Mouse (Mus musculus) lung, postnatal 25 days (tissue): ENCODE data around the gene Kdm4b.

Source experiments
- DNase-seq: peaks from one replicate; pipeline ENCODE4 v3.0.0; 2022; ENCODE audit warnings: low spot score

Kdm4b gene

DNA sequence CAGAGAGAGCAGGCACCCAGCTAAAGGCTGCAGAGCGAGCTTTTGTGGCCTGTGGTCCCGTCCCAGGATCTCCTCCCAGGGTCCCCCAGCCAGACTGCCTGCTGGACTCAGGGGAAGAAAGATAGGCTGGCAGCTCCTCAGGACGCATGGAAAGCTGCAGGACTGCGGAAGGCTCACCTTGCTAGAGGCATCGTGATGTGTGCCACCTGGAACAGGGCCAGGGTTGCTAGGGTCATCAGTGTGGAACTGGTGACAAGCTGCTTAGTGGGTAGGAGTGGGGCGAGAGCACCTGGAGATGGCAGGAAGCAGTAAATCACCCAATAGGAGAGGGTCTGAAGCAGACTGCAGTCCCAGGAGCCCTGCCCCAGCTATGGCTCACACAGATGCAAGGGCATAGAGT, 61.8 kb downstream of the Kdm4b start:
- DNase-seq = no peak

DNA sequence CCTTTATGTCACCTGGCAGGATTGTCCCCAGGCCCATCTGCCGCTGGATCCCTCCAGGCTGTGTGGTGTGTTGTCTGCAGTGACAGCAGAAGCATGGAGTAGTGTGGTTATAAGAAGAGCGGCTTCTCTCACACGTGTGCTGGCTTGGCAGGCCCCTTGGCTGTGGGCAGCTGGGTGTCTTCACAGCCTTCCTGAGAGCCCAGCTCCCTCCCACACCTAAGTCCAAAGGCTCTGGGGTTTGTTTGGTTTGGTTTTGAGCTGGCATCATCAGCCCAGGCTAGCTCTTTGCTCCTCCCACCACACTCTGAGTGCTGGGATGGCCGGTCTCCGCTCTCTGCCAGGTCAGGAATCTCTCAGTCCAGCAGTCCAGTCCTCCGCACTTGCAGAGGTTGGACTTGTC, 67.4 kb downstream of the Kdm4b start:
- no peak for DNase-seq

DNA sequence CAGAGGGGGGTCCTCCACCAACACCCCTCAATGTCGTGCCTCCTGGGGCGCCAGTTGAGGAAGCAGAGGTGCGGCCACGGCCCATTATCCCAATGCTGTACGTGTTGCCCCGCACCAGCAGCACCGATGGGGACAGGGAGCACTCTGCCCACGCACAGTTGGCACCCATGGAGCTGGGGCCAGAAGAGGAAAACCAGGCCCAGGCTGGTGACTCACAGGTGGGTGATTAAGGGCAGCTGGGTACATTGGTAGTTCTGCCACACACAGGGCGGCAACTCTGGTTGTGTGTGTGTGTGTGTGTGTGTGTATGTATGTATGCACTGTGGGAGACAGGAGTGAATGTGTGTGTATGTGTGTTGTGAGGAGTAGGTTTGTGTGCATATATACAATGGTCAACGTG, 68.0 kb downstream of the Kdm4b start:
- no peak for DNase-seq

GRCm38 (mm10) chr17:56396051-56396450, 70.2 kb downstream of the Kdm4b start:
- no peak for DNase-seq

DNA sequence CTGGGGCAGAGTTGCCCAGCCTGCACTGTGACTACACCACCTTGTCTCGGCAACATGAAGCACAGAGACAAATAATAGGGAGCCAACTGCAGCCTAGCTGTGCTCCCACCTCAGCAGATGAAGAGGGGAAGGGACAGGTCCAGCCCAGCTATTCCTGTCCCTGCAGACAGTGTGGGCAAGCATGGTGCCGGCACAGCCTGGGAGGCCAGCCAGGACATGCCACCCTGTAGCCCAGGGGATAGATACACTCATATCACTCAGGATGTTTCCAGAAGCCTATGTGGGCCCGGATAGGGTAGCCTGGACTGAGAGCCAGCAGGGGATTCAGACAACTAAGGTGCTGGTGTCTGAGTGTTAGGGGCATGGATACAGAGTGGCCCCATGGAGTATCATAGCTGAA, 74.4 kb downstream of the Kdm4b start:
- DNase-seq = no peak

DNA sequence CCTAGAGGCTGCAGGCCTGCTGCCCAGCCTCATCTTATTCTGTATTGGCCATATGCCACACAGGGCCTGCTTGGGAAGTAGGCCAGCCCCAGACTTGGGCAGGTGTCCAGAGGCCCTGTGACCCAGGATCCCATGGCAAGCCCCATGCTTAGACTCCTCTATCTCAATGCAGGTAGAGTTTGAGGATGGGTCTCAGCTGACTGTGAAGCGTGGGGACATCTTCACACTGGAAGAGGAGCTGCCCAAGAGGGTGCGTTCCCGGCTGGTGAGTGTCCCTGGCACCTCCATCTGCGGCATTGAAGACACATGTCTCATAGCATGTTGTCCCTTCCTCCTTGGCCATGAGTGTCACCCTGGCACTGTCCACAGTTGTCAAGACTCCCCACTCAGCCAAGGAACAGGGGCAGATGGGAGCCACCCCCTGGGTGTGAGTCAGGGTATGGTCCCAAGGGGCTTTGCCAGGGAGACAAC, 75.2 kb downstream of the Kdm4b start:
- DNase-seq = no peak

- DNase-seq = no peak
These were observed 79.5 kb downstream of the Kdm4b start for GRCm38 (mm10) chr17:56405341-56405740.

- DNase-seq = no peak
These were observed 80.3 kb downstream of the Kdm4b start for GRCm38 (mm10) chr17:56405856-56406840.

DNA sequence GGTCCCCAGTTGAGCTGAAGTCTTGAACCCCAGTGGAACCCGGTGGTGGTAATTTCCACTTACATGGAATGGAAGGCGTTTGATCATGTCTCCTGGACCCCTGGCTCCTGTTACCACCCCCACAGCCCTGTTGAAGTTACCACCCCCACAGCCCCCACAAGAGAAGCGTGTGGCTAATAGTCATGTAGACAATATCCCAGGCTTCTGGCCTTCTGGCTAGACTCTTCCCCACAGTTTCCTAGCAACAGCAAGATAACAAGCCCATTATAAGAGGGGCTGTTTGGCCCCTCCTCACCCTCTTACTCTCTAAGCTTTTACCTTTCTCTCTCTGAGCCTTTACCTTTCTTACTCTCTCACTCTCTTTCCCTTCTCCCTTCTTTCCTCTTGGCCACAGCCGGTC, 81.0 kb downstream of the Kdm4b start:
- DNase-seq = no peak

GRCm38 (mm10) chr17:56407379-56407778, 81.5 kb downstream of the Kdm4b start:
- no peak for DNase-seq

- DNase-seq = no peak
These were observed 83.2 kb downstream of the Kdm4b start for GRCm38 (mm10) chr17:56408965-56409625.

GRCm38 (mm10) chr17:56409759-56410158, 83.9 kb downstream of the Kdm4b start:
- peak; percentile 24 for DNase-seq

DNA sequence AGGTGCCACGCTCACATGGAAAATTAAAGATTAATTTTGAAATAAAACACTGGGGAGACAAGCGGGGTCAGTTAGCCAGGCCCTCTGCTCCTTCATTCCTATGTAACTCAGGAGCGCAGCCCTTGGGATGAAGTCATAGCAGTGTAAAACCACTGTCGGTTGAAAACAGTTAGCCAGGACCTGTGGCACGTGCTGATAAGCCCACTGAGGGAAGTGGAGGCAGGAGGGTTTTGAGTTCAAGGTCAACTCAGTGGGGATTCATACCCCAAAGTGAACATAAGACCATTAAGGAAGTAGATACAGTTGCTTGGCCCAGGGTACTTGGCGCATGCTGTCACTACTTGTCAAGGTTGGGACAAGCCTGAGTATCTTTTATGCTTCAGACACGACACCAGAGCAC, 85.6 kb downstream of the Kdm4b start:
- no peak for DNase-seq

- DNase-seq = peak; percentile 26
These were observed 87.3 kb downstream of the Kdm4b start for GRCm38 (mm10) chr17:56413113-56413512.

DNA sequence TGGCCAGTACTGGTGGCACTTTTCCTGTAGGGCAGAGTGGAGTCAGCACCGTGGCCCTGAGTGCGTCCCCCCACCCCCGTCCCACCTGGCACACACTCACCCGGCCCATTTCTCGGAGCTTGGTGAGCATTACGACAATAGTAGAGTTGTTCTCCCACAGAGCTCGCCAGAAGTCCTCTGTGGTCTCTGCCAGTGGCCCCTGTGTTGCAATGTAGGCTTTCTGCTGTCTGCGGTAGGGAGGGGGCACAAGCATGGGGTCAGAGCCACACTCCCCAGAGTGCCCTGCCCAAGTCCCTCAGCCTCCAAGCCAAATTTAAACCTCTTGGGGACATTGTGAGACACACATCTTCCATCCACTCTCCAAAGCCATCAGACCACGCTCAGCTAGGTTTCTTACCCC, 88.9 kb downstream of the Kdm4b start:
- DNase-seq = no peak

- no peak for DNase-seq
These were observed 92.4 kb downstream of the Kdm4b start for GRCm38 (mm10) chr17:56418304-56418703.

DNA sequence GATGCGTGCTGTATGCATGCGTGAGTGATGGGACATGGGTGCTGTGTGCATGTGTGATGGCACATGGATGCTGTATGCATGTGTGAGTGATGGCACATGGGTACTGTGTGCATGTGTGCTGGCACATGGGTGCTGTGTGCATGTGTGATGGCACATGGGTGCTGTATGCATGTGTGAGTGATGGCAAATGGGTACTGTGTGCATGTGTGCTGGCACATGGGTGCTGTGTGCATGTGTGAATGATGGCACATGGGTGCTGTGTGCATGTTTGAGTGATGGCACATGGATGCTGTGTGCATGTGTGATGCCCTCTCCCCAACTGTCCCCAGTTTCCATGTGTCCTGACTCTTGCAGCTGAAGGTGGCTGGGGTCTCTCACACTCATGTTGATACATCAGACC, 94.2 kb downstream of the Kdm4b start:
- DNase-seq = no peak

GRCm38 (mm10) chr17:56424726-56425583, 99.1 kb downstream of the Kdm4b start:
- peak; percentile 77 for DNase-seq

DNA sequence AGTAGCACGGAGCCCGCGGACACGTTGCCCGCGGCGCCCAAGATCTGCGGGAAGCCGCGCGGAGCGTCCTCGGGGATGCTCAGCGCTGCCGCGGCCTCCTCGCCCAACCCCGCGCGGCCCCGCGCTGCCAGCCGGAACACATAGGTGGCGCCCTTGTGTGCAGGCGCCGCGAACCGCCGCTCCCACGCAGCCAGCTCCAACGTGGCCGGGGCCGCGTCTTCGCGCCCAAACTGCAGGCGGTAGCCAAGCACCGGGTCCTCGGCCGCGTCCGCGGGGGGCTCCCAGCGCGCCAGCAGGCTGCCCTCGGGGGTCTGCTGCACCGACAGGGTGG, 99.7 kb downstream of the Kdm4b start:
- peak; percentile 73 for DNase-seq

DNA sequence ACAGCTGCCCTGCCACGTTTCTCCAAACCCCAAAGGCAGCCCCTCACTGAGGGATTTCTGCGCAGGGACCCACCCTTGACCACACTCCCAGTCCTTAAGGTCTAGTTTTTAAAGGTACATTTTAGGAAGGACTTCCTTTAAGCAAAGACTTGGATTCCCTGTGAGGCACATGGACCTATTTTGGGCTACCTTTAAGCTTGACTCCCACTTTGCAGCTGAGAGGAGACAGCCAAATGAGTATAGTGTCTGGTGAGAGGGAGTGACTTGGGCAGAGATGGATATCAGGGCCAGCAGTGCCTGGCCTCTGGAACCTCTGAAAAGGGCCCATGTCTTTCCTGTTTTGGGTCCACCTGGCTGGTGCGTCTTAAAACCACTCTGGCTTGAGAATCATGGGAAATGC, 100.1 kb downstream of the Kdm4b start:
- no peak for DNase-seq

DNA sequence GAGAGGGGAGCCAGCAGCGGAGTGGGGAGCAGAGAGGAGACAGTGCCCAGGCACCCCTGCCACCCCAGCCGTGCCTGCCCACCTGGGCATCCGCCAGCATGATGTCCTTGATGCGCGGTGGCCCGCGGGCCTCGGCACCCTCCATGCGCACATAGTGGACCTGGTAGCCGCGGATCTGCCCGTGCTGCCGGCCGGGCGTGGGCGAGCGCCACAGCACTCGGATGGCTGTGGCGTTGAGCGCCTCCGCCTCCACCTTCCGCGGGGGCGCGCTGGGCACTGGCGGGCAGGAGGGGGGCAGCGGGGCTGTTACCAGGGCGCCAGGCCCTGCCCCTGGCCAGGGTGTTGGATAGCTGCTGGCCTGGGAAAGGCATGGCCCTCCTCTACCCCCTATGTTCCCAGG, 102.0 kb downstream of the Kdm4b start:
- DNase-seq = no peak

DNA sequence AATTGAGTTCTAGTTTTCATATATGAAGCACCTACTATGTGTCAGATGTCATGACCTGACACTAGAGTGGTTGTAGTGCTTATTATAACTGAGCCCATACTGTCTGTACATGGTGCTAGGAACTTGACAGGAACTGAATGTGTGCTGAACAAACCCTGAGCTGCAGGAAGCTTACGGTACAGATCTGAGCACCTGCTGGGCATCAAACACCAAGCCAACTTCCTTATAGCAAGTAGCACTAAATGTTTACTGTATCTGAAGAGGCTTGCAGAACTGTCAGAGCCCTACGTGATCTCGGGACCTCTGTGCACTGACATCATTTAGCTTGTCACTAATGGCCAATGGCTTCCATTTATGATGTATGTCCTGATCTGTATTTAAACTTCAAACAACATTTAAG, 105.7 kb downstream of the Kdm4b start:
- DNase-seq = no peak
